Mouse (Mus musculus) testis, adult 2 months (tissue): ENCODE results near the gene Fyn.

Experiments
- CTCF ChIP-seq: fragments of 200-500 bp; IDR thresholded peaks from 2 replicates; pipeline ENCODE4 v1.5.1; 2012; ENCODE audit warnings: low read depth, mild to moderate bottlenecking, inconsistent platforms, low read length, moderate library complexity; ENCODE audit not compliant: control insufficient read depth, insufficient read depth, insufficient replicate concordance
- POLR2A ChIP-seq: fragments of 200-500 bp; IDR thresholded peaks from 2 replicates; pipeline ENCODE4 v1.6.1; 2012; ENCODE audit warnings: low read depth, mild to moderate bottlenecking, inconsistent platforms, low read length, moderate library complexity; ENCODE audit not compliant: control insufficient read depth

GRCm38 (mm10) chr10:39387556-39387955 lies 18.9 kb downstream of the Fyn start:
- TF ChIP-seq CTCF (no peak), POLR2A (no peak)
